Mouse (Mus musculus) induced T-regulatory cell, adult 2 months (primary cell): Measurements from ENCODE around the gene Tas2r102.

Source experiments
- DNase-seq: peaks from one replicate; pipeline ENCODE4 v3.0.0-alpha.2; 2012; ENCODE audit warnings: low read depth

Gene Tas2r102

DNA sequence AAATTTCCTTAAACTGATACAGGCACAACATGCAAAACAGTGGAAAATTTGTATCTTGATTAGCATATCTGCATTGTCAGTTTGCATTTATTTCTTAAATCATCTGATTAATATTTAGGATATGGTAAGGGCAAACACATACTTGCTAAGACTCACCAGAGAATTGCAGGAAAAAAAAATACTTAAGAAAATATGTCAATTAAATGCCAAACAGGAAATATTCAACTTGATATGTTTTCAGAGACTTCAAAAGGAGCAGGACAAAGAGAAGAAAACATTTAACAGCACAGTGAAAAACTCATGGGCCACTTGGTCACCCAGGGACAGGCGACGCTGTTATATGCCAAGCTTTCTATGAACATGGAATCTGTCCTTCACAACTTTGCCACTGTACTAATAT is at the start of gene Tas2r102:
Gene Tas2r102, plus strand, starts transcription at position 301 of the 400 bp plus-strand sequence.
- no peak for DNase-seq

DNA sequence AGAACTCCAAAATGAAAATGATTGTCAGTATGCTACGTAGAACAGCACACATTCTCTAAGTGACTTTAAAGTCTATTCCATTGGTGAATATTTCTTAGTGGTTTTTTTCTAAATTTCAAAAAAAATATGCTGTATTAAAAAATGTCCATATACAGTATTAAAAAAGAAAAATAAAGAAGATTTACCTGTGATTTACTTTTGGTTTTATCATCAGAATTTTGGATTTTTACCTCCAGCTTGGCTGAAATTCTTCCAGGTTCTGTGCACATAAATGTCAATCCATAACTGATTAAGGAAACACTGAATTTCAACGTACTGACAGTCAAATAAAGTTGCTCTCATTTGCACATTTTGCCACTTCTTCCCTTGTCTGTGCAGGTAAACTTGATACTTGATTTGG is 24.0 kb upstream of the Tas2r102 start, which contains the start of gene Tas2r115:
Gene Tas2r115, minus strand, starts transcription at position 101 of the 400 bp plus-strand sequence.
- DNase-seq = no peak

- no peak for DNase-seq
These were observed 11.7 kb upstream of the Tas2r102 start for GRCm38 (mm10) chr6:132750206-132750605.

GRCm38 (mm10) chr6:132754430-132754829 is 7.5 kb upstream of the Tas2r102 start, which contains the start of gene Tas2r124:
Gene Tas2r124 (plus strand): TSS chr6:132754730.
- DNase-seq = no peak

GRCm38 (mm10) chr6:132778062-132778461 is 16.1 kb downstream of the Tas2r102 start, which contains the start of gene Tas2r136:
Gene Tas2r136 (minus strand): TSS chr6:132778162.
- DNase-seq = no peak

DNA sequence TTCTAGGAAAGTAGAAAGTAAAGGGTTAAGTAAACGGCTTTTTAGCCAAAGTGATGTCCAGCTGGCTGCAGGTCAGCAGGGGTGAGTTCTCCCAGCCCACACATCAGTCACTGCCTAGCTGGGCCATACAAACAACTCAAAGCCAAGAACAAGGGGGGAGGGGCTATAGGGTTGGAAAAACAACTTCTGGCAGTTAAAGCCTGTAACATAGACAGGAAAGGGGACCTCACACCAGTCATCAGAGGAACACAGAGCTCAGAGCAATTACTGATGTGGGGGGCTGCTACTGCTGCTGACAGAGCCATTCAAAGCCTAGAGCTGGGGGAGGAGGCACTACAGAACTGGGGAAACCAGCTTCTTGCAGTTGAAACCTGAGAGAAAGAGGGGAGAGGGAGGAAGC is 33.5 kb downstream of the Tas2r102 start:
- no peak for DNase-seq

DNA sequence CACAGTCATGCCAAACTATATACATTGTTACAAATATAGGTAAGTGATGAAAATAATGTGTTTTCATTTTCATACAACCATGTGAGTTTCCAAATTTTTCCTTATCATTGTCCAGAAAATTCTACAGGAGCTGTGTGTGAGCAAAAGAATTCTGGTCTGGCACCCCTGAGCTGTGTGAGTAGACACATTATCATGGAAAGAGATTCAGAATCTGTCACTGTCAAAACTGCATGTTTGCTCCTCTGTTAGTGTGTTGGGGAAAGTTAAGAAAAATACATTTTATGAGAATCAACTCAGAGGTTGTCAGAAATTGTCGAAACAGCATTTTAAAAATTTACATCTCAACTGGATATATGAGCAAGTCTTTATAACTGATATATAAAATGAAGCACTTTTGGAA is 40.6 kb downstream of the Tas2r102 start, which contains the start of gene Tas2r117:
Gene Tas2r117, plus strand, starts transcription at position 301 of the 400 bp plus-strand sequence.
- no peak for DNase-seq
